Mouse (Mus musculus) cerebellum, adult 2 months (tissue): ENCODE results near the gene Aldh16a1.
A peak's percentile ranks its signal among the peaks of the same experiment; 100 is the strongest.

Experiments
- CTCF ChIP-seq: fragments of 200-500 bp; IDR thresholded peaks from 2 replicates; pipeline ENCODE4 v1.5.1; 2011; ENCODE audit warnings: low read depth, mild to moderate bottlenecking, control low read depth, low read length, moderate library complexity, borderline replicate concordance; ENCODE audit not compliant: insufficient read depth
- POLR2A ChIP-seq: fragments of 200-500 bp; IDR thresholded peaks from 2 replicates; pipeline ENCODE4 v1.6.1; 2011; ENCODE audit warnings: low read length, control low read depth, borderline replicate concordance; ENCODE audit not compliant: insufficient read depth

DNA sequence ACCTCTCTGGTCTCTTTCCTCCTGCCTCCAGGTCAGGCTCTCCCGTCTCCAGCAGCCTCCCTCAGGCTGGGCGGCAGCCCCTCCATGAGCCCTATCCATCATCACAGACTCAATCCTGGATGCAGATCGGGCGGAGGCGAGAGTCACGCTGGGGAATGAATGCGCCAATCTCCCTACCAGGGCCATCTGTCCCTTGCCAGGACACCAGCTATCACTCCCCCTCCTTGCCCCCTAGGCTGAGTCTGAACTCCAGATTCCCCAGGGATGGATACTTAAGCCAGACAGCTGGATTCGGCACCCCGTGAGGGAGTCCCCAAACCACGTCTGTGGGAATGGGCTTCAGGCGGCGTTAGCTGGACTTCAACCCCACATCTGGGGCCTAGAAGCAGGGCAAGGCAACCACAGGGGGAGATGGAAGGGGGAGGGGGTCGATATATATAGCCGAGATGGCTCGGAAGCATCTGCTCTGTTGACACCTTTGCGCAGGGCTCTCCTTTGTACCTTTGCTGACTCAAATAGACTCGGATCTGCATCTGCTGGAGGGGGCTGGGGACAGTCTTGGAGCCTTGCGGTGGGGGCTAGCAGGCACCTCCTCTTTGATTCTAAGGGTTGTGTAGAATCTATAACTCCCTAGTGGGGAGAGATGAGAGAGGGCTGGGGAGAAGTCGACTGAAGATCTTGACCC is 13.5 kb upstream of the Aldh16a1 start:
- TF ChIP-seq CTCF (no peak), POLR2A (peak; percentile 19; the same call in 1 of the 2 replicates)
